Mouse (Mus musculus): Measurements from ENCODE around the gene Ly75.

Ly75 gene

DNA sequence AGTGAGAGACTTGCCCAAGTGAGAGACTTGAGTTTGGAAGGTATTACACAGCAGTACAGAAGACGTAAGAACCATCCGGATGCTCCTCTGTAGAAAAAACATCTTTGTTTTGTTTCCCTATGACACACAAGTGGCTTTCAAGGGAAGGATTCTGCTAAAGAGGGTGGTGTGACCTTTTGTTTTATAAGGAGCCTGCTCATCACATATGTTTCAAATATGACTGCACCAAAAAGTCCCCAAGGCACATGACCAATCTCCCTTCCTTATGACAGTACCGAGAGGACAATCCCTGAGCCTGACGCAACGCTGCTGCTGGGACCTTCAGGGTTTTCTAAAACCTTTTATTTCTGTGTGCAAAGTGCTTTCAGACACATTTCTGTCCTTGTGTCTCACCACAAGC lies 12.9 kb downstream of the Ly75 start:
- no peak for DNase-seq

GRCm38 (mm10) chr2:60369454-60369853 lies 13.6 kb downstream of the Ly75 start:
- DNase-seq = no peak

DNA sequence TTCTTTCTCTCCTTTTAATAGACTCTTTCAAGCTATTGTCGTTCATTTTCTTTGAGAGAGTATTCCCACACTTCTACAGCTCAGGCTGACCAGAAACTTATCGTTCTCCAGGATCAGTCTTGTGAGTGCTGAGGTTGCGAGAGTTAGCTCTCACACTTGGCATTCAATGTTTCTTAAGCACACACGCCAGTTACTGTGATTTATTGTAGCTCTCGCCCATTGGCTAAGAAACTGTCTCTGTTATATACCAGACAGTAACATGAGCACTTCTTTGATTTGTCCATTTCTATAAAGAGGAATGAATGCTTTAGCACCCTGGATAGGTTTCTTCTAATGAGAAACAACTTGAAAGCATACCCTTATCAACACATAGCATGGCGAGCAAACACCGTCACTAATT lies 15.2 kb downstream of the Ly75 start:
- no peak for DNase-seq

- DNase-seq = no peak
Observed at GRCm38 (mm10) chr2:60367204-60367603, 15.9 kb downstream of the Ly75 start.

DNA sequence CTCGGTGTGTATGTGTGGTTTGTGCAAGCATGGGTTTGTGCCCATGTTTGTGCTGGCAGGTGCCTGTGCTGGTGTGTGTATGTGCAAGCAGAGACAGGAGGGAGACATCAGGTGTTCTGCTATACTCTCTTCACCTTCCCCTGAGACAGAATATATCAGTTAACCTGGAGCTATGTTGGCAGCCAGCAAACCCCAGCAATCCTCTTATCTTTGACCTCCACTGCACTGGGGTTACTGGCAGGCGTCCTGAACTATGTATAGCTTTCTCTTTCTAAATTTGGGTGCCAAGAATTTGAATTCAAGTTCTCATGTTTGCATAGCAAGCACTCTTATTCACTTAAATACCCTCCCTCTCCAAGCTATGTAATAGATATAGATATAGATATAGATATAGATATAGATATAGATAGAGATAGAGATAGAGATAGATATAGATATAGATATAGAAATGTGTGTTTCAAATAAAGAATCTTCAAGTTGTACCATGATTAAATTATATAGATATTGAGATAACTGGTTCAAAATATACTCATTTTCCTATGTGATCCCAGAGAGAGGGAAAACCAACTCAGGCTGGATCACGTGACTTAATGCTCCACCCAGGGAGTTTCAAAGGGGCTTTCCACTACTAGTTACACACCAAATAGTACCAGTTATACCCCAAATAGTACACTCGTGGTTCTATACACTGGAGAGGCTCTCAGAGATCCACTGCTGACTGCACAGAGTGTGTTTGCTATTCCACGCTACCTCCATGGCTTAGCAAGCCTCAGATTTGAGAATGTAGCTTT lies 17.1 kb downstream of the Ly75 start:
- DNase-seq = no peak

- DNase-seq = no peak
Observed at GRCm38 (mm10) chr2:60365138-60365775, 17.8 kb downstream of the Ly75 start.

- DNase-seq = no peak
Observed at GRCm38 (mm10) chr2:60362146-60362545, 21.0 kb downstream of the Ly75 start.

- DNase-seq = no peak
Observed at GRCm38 (mm10) chr2:60359796-60360195, 23.3 kb downstream of the Ly75 start.

GRCm38 (mm10) chr2:60355388-60355683 lies 27.8 kb downstream of the Ly75 start:
- no peak for DNase-seq

DNA sequence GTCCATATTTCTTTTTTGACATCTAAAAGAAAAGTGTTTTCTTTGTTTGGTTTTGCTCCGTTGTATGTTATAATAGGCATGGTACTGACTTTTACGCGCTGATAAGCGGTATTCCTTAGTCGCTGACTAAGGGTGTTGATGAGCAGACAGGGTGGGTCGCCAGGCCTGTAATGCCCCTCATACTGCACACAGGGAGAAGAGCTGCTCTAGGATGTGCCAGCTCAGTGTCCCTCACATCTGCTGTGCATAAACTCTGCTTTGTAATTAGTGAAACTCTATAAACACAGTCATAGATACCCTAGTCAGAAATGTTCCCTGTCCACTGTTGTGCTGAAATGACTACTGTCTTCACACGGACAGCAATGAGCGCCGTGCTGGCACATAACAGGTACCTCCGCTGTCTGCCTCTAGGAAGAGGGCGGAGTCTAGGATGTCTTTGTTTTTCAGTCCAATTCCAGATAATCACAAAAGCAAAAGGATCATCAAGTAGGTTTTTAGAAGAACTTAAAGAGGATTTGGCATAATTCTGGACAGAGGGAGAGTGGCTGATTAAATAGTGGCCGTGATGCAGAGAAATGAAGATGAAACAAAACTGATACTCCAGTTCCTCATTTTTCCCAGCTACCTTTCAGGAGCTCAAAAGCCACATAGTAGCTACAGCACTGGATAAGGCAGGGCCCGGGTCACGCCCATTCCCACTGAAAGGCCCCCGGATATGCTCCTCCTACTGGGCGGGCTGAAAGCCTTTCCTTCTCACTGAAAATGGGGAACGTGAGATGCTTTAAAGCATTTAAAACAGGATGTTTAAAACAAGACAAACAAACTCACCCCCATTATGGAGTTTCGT lies 28.3 kb downstream of the Ly75 start:
- no peak for DNase-seq

GRCm38 (mm10) chr2:60352296-60352695 lies 30.8 kb downstream of the Ly75 start:
- DNase-seq = no peak

GRCm38 (mm10) chr2:60351781-60352180 lies 31.3 kb downstream of the Ly75 start:
- no peak for DNase-seq

DNA sequence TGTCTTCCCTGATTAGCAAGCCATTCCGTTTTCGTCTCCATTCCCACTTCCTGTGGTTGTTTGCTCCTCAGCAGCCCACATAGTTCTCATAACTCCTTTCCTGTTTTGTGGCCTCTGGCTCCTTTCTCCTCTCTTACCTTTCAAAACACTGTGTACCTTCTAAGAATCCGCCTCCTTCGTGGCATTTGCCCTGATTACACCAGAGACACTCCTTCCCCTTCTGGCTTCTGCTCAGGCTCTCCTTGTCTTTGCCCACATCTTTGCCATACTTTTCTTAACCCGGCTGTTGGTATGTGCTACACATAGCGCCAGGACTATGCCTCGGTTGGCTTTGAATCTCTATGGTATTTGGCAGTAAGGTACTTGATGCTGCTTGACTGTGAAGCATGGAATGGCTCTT lies 35.2 kb downstream of the Ly75 start:
- no peak for DNase-seq

DNA sequence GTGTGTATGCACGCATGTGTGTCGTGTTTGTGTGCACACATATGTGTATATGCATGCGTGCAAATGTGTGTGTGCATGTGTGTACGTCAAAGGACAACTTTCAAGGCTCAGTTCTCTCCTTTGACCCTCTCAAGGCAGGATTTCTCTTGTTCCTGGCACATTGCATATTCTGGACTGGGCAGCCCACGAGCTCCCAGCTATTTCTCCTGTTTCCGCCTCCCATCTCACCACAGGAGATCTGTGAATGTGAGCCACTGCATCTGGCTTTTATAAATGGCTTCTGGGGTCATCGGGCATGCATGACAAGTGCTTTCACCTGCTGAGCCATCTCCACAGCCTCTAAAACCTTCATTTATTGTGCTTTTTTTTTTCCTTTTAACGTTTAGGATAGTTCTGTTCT lies 36.6 kb downstream of the Ly75 start:
- no peak for DNase-seq

- no peak for DNase-seq
Observed at GRCm38 (mm10) chr2:60345717-60346116, 37.4 kb downstream of the Ly75 start.

- no peak for DNase-seq
Observed at GRCm38 (mm10) chr2:60343607-60344289, 39.4 kb downstream of the Ly75 start.

DNA sequence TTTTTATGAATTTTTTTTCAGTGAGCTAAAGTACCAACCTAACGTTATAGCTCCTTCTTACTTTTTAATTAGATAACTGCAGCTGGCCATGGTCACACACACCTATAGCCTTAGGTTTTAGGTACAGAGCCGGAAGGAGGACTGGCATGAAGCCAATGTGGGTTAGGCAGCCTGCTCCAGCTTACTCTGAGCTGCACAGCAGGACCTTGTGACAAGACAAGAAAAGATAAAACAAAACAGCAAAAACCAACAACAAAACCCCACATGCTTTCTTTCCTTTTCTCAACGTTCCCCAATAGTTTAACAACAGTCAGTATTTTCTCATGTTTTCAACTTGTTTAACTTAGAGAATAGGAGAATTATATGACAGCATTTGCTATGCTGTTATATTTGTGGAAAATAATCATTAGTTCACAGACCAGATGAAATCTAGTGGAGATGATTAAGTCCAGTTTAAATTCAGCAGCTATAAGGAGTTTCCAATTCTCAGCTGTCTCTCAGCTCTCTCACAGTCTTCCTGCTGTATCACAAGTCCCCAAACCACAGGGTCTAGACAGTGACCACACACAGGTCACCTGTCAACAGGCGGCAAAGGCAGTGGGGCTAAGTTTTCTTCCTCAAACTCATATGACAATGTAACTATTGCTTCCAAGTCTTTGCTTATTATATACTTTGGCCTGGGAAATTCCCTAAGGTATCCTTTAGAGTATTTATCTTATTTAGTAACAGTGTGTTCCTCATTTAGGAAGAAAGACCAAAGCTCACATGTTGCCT lies 40.8 kb downstream of the Ly75 start:
- no peak for DNase-seq

- DNase-seq = no peak
Observed at GRCm38 (mm10) chr2:60337937-60338336, 45.2 kb downstream of the Ly75 start.

DNA sequence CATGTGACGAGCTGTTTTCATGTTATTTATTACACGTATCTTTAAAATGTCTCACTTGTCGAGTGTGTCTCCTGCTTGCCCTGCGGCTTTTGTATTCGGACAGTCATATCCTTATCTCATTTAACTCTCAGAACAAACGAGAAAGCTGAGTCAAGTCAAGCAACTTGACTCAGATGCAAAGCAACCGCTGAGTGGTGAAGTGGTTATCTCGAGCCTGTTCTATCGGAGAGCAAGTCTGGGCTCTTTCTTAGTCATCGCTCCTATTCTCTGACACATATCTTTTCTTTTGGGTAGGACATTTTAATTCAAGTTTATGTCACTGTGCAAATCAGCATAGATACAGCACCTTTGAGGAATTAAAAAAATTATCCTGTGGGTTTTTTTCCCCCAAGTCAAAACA lies 54.5 kb downstream of the Ly75 start:
- no peak for DNase-seq

- DNase-seq = no peak
Observed at GRCm38 (mm10) chr2:60327581-60327980, 55.5 kb downstream of the Ly75 start.

DNA sequence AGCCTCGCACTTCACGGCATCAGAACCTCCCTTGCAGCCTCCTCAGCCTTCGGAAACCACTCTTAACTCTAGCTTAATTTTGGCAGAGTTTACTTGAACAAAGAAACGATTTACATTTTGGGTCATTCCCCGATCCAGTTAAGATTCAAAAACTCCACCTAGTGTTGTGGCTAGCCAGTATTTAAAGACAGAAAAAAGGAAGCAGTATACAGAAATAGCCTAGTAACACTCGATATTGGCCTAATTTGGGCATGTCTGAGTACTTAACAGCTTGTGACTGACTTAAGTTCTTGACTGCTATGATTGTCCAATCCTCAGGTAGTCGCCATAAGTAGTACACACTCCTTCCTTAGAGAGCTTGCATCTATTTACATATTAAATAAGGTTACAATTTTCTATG lies 56.2 kb downstream of the Ly75 start:
- no peak for DNase-seq

- DNase-seq = peak; percentile 37 to 42
Observed at GRCm38 (mm10) chr2:60323411-60323810, 59.7 kb downstream of the Ly75 start.

All from B cell, adult 2 months (primary cell).